In genomic region chr2:118075165-118075564, GRCm38 (mm10) we compare ENCODE assay signal across 19 mouse cellular contexts.
"Had no signal": no experiment of that assay in that cellular context is flagged by ENCODE, and none has a peak within 500 bp of the region (broad histone marks: within the 10 kb centered on the region; RNA-seq: fewer than 3 reads in every experiment).

No protein-coding gene starts in this region.

- H3K27ac ChIP-seq: liver, embryonic 13.5 days; liver, embryonic 15.5 days; lung, embryonic 15.5 days; macrophage; midbrain, embryonic 13.5 days; midbrain, embryonic 15.5 days; neural tube, embryonic 12.5 days had no signal

- H3K4me3 ChIP-seq: liver, embryonic 13.5 days; liver, embryonic 15.5 days; lung, embryonic 15.5 days; midbrain, embryonic 13.5 days; midbrain, embryonic 15.5 days; neural tube, embryonic 12.5 days had no signal

- DNase-seq: liver, embryonic 13.5 days; liver, postnatal 0 days; lung, adult 2 months; lung, postnatal 14 days; lung, postnatal 36 days; right cerebral cortex, adult 18-20 months; right cerebral cortex, postnatal 25 days; right cerebral cortex, postnatal 4 days; spleen, adult 18-20 months; thymus, adult 18-20 months; thymus, postnatal 14 days; thymus, postnatal 36 days had no signal

- H3K4me1 ChIP-seq: liver, embryonic 13.5 days; liver, embryonic 15.5 days; lung, embryonic 15.5 days; midbrain, embryonic 13.5 days; midbrain, embryonic 15.5 days; neural tube, embryonic 12.5 days had no signal

- ATAC-seq: liver, postnatal 0 days; lung, postnatal 0 days; midbrain, embryonic 13.5 days; midbrain, embryonic 15.5 days had no signal
